Mouse (Mus musculus) thymus, postnatal 36 days (tissue): ENCODE results near the gene Vmn2r120.
"Not testable (repeated sequence)": the region's sequence is repeated elsewhere in the genome, so short reads cannot be mapped to it uniquely, and the experiment has no call there.

Experiments used
- DNase-seq, 2 experiments: peaks; one replicate each; pipeline ENCODE4 v3.0.0; 2022; ENCODE audit warnings: mixed read lengths in 2 of 2

Vmn2r120 gene

DNA sequence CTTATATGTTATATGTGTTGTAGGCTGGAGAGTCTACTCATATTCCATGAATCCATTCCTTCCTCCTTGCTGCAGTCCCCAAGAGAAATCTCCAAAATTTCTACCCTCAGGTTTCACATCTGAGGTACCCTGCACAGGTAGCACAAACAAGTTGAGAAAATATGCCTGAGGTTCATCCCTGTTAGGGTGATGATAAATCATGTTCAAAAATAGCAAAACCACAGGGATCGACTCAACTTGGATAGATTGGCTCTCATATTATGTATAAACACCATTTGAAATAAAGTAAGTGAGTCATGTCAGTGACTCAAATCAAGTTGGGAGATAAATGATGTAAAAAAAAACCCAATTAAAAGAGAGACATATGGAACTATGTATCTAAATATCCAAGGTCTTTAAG is at the start of gene Vmn2r120:
TSS of gene Vmn2r120 (minus strand) at position 101 of the 400 bp plus-strand sequence.
- no peak for DNase-seq

DNA sequence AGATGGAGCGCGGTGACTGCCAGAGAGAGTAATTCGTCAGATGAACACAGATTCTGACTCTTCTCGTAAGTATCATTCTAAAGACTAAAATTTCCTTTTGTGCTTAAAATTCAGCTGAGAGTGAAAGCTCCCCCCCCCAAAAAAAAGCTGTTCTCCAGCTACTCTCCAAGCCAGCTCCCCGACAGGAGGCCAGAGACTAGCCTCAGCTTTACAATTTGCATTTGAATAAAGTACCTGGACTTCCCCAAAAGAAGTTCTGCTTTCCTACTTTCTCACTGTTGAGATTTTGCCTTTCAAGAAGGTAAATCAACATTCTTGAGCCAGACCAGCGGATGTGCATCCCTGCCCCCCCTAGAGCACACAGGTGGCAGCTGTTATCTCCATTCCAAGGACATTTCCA is 42.0 kb upstream of the Vmn2r120 start:
- DNase-seq: not testable (repeated sequence)

DNA sequence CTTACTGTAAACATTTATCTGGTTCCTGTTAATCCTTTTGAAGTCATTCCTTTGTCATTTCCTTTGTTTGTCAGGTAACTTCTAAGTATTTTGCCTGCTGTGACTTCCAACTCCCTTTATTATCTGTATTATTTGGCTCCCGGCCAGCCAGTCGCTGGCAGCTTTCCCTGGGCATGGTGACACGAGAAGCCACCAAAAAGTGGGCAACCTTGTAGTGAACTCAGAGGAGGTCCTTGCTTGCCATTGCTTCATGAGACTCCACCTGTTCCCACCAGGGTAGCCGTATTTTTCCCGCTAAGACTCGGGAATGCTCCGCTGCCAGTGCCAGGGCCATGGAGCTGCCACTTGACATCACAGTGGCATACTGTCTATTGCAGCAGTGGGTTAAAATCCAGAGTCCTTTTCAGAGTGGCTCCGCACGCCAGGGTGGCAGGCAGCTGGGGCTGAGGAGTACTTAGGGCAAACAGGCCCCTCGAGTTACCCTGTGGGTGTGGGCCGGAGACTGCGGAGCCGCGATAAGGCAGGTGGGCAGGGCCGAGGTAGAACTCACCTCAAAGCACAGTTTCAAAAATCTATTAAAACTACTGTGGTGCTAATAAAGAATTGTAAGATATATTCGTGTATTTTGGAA is 28.9 kb upstream of the Vmn2r120 start:
- DNase-seq: no peak
